Comparison of ENCODE assay signal across 19 mouse cellular contexts in genomic region chr2:103492526-103492925, GRCm38 (mm10). TPM values are rescaled to one million over a fixed set of nuclear protein-coding genes. Genes with fewer than 3 reads are reported as not detected.
A peak's percentile ranks its signal among the peaks of the same experiment; 100 is the strongest.
DNase-seq lines count a peak whose midpoint lies in the region; ATAC-seq and TF ChIP-seq lines count a peak whose summit lies in the region.
"Had no signal": no experiment of that assay in that cellular context is flagged by ENCODE, and none has a peak within 500 bp of the region (broad histone marks: within the 10 kb centered on the region; RNA-seq: fewer than 3 reads in every experiment).

No protein-coding gene starts in this region.

- H3K9me3 ChIP-seq in intestine, embryonic 16.5 days (ENCODE audit: control insufficient read depth, low read length) = no peaks in the 10 kb centered on the region
- H3K9me3 ChIP-seq in intestine, embryonic 15.5 days = no peaks in the 10 kb centered on the region
- no peaks in the 10 kb centered on the region for H3K9me3 ChIP-seq in liver, postnatal 0 days (ENCODE audit: low read length)
- H3K9me3 ChIP-seq in liver, embryonic 12.5 days (replicated peaks) = no peaks in the 10 kb centered on the region
- H3K9me3 ChIP-seq: embryonic facial prominence, embryonic 10.5 days; embryonic facial prominence, embryonic 12.5 days; forebrain, embryonic 13.5 days; forebrain, embryonic 15.5 days had no signal

- no peaks in the 10 kb centered on the region for H3K36me3 ChIP-seq in intestine, embryonic 16.5 days (ENCODE audit: control insufficient read depth, insufficient read depth, low read length)
- no peaks in the 10 kb centered on the region for H3K36me3 ChIP-seq in intestine, embryonic 15.5 days
- H3K36me3 ChIP-seq in liver, postnatal 0 days (replicated peaks; ENCODE audit: insufficient read depth, low read length) = no peaks in the 10 kb centered on the region
- no peaks in the 10 kb centered on the region for H3K36me3 ChIP-seq in liver, embryonic 12.5 days
- H3K36me3 ChIP-seq: embryonic facial prominence, embryonic 10.5 days; embryonic facial prominence, embryonic 12.5 days; forebrain, embryonic 15.5 days had no signal

- H3K27ac ChIP-seq in intestine, embryonic 16.5 days (ENCODE audit: low read length) = no peak overlapping the region
- H3K27ac ChIP-seq in intestine, embryonic 15.5 days = no peak overlapping the region
- peak overlapping the region; percentile 87 for H3K27ac ChIP-seq in liver, postnatal 0 days (ENCODE audit: low read depth)
- H3K27ac ChIP-seq in liver, embryonic 12.5 days = no peak overlapping the region
- H3K27ac ChIP-seq: embryonic facial prominence, embryonic 10.5 days; embryonic facial prominence, embryonic 12.5 days; forebrain, embryonic 13.5 days; forebrain, embryonic 15.5 days had no signal

- peak; percentile 40; the same call in 1 of the 2 replicates for TF ChIP-seq EP300 in liver, postnatal 0 days (IDR thresholded peaks at IDR 0.05; ENCODE audit: low read depth)

- H3K9ac ChIP-seq in intestine, embryonic 16.5 days (ENCODE audit: low read depth, low read length) = no peak overlapping the region
- no peak overlapping the region for H3K9ac ChIP-seq in intestine, embryonic 15.5 days
- no peak overlapping the region for H3K9ac ChIP-seq in liver, postnatal 0 days (replicated peaks)
- H3K9ac ChIP-seq in liver, embryonic 12.5 days = no peak overlapping the region
- H3K9ac ChIP-seq: embryonic facial prominence, embryonic 12.5 days; forebrain, embryonic 13.5 days; forebrain, embryonic 15.5 days; forebrain, postnatal 0 days had no signal

- WGBS in intestine, embryonic 16.5 days = 71% methylated on average over 4 of the region's 4 CpGs
- WGBS in intestine, embryonic 15.5 days = 74% methylated on average over 4 of the region's 4 CpGs
- WGBS in liver, postnatal 0 days (ENCODE audit: insufficient replicate concordance) = 51% methylated on average over 4 of the region's 4 CpGs
- 63% methylated on average over 4 of the region's 4 CpGs for WGBS in liver, embryonic 12.5 days (ENCODE audit: insufficient replicate concordance)

- peak; percentile 17; the same call in 1 of the 2 replicates for ATAC-seq in intestine, embryonic 16.5 days
- no peak for ATAC-seq in intestine, embryonic 15.5 days
- peak; percentile 39; the same call in 1 of the 2 replicates for ATAC-seq in liver, postnatal 0 days
- no peak for ATAC-seq in liver, embryonic 12.5 days
- ATAC-seq in CD4-positive, CD25-positive, alpha-beta regulatory T cell, adult 4 months = no peak
- ATAC-seq: forebrain, embryonic 13.5 days; forebrain, embryonic 15.5 days; forebrain, postnatal 0 days had no signal

- TF ChIP-seq CTCF in liver, postnatal 0 days (IDR thresholded peaks at IDR 0.05; ENCODE audit: low read depth) = no peak

- no peaks in the 10 kb centered on the region for H3K4me1 ChIP-seq in intestine, embryonic 16.5 days (ENCODE audit: control insufficient read depth, insufficient read depth, low read length)
- no peaks in the 10 kb centered on the region for H3K4me1 ChIP-seq in intestine, embryonic 15.5 days (replicated peaks)
- H3K4me1 ChIP-seq in liver, postnatal 0 days (ENCODE audit: insufficient read depth) = peaks cover 23% of the 10 kb centered on the region
- H3K4me1 ChIP-seq in liver, embryonic 12.5 days = peaks cover 18% of the 10 kb centered on the region; the same call in 1 of the 2 replicates
- H3K4me1 ChIP-seq: forebrain, embryonic 13.5 days; forebrain, embryonic 15.5 days had no signal

- H3K27me3 ChIP-seq in intestine, embryonic 16.5 days (replicated peaks; ENCODE audit: control insufficient read depth, insufficient read depth, low read length) = no peaks in the 10 kb centered on the region
- no peaks in the 10 kb centered on the region for H3K27me3 ChIP-seq in intestine, embryonic 15.5 days (replicated peaks)
- H3K27me3 ChIP-seq in liver, postnatal 0 days (ENCODE audit: insufficient read depth, low read length) = no peaks in the 10 kb centered on the region
- H3K27me3 ChIP-seq in liver, embryonic 12.5 days (replicated peaks) = no peaks in the 10 kb centered on the region; the same call in 1 of the 2 replicates
- H3K27me3 ChIP-seq: embryonic facial prominence, embryonic 12.5 days; forebrain, embryonic 13.5 days; forebrain, embryonic 15.5 days had no signal

- no peak overlapping the region for H3K4me2 ChIP-seq in intestine, embryonic 16.5 days (ENCODE audit: low read depth, low read length)
- H3K4me2 ChIP-seq in intestine, embryonic 15.5 days (replicated peaks) = no peak overlapping the region
- H3K4me2 ChIP-seq in liver, postnatal 0 days (ENCODE audit: low read depth, low read length) = no peak overlapping the region
- H3K4me2 ChIP-seq in liver, embryonic 12.5 days = no peak overlapping the region
- H3K4me2 ChIP-seq: embryonic facial prominence, embryonic 12.5 days; forebrain, embryonic 13.5 days; forebrain, embryonic 15.5 days had no signal

- H3K4me3 ChIP-seq in intestine, embryonic 16.5 days (ENCODE audit: low read length) = no peak overlapping the region
- no peak overlapping the region for H3K4me3 ChIP-seq in intestine, embryonic 15.5 days (replicated peaks)
- H3K4me3 ChIP-seq in liver, postnatal 0 days (ENCODE audit: low read depth, low read length) = no peak overlapping the region
- no peak overlapping the region for H3K4me3 ChIP-seq in liver, embryonic 12.5 days
- H3K4me3 ChIP-seq: embryonic facial prominence, embryonic 10.5 days; embryonic facial prominence, embryonic 12.5 days; forebrain, embryonic 13.5 days; forebrain, embryonic 15.5 days had no signal

- peak; percentile 7 for DNase-seq in adrenal gland, postnatal 14 days
- DNase-seq in adrenal gland, postnatal 25 days = no peak
- DNase-seq in liver, postnatal 0 days = no peak
- DNase-seq: adrenal gland, adult 8-10 months; B cell, adult 2 months; cerebellum, adult 11-12 months; cerebellum, adult 2 months; cerebellum, adult 9-10 months; cerebellum, postnatal 10 days; cerebellum, postnatal 25 days; forebrain, postnatal 0 days had no signal

RNA-seq across cellular contexts. Expression of gene Cat, which starts 7.6 kb away (rescaled TPM):
- total RNA-seq in adrenal gland, postnatal 14 days (2021) = 475 and 505 TPM in 2 replicates
- 332 and 416 TPM in 2 replicates for total RNA-seq in adrenal gland, postnatal 25 days (2021)
- polyA plus RNA-seq in intestine, embryonic 16.5 days (2015; fragmentation: Nextera tagmentation; extraction: Ambion mirVana) = 169 and 195 TPM in 2 replicates
- polyA plus RNA-seq in intestine, embryonic 15.5 days (2015; fragmentation: Nextera tagmentation; extraction: Ambion mirVana) = 128 and 131 TPM in 2 replicates
- 245 and 267 TPM in 2 replicates for polyA plus RNA-seq in liver, postnatal 0 days (2015; fragmentation: Nextera tagmentation; extraction: Ambion mirVana)
- 127 and 138 TPM in 2 replicates for polyA plus RNA-seq in liver, embryonic 12.5 days (2016; fragmentation: Nextera tagmentation; extraction: Ambion mirVana)
- polyA plus RNA-seq in CD4-positive, CD25-positive, alpha-beta regulatory T cell, adult 4 months (2017; shearing (Covaris generic)) = 100 to 1,000 TPM in 1 of 2 experiments, 10 to 100 TPM in 1; 98.4 to 104 TPM

Comparison
In these comparisons a context has a peak if more than half of its experiments do, and no peak if none do; other contexts are left out.
1. ATAC-seq: peak in intestine, embryonic 16.5 days (single experiment) and liver, postnatal 0 days (single experiment); none in intestine, embryonic 15.5 days (single experiment), liver, embryonic 12.5 days (single experiment) and CD4-positive, CD25-positive, alpha-beta regulatory T cell, adult 4 months (single experiment).